In the genomic region with DNA sequence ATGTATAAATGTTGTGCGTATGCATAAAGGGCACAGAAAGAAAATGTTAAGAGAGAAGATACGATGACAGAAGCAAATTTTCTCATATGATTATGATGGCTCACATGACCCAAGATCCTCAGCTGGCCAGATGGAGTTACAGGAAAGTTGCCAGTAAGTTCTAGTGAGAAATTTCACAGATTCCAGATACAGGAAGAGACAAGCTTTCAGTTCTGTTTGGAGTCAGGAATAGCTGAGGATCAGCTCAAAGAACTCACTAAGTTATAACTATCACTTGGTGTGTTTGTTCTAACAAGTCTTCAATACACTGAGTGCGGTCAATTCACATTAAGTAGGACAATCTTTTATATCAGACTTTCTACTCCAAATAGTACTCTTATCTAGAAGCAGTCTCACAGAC, we compare ENCODE assay signal across 34 mouse cellular contexts. TPM values are rescaled to one million over a fixed set of nuclear protein-coding genes. Genes with fewer than 3 reads are reported as not detected.
"Had no signal": no experiment of that assay in that cellular context is flagged by ENCODE, and none has a peak within 500 bp of the region (broad histone marks: within the 10 kb centered on the region; RNA-seq: fewer than 3 reads in every experiment).

No protein-coding gene starts in this region.

- H3K9me3 ChIP-seq: heart, embryonic 10.5 days; heart, embryonic 12.5 days; hindbrain, embryonic 10.5 days; hindbrain, embryonic 12.5 days; intestine, embryonic 15.5 days; limb, embryonic 13.5 days; limb, embryonic 15.5 days; liver, embryonic 12.5 days had no signal

- H3K4me3 ChIP-seq: gastrocnemius, adult 2 months; heart, embryonic 10.5 days; heart, embryonic 12.5 days; hindbrain, embryonic 10.5 days; hindbrain, embryonic 12.5 days; intestine, embryonic 15.5 days; limb, embryonic 13.5 days; limb, embryonic 15.5 days; liver, embryonic 12.5 days had no signal

- H3K36me3 ChIP-seq: heart, embryonic 10.5 days; heart, embryonic 12.5 days; hindbrain, embryonic 10.5 days; hindbrain, embryonic 12.5 days; intestine, embryonic 15.5 days; limb, embryonic 13.5 days; limb, embryonic 15.5 days; liver, embryonic 12.5 days had no signal

- H3K9ac ChIP-seq: heart, embryonic 12.5 days; hindbrain, embryonic 12.5 days; hindbrain, embryonic 14.5 days; intestine, embryonic 15.5 days; limb, embryonic 13.5 days; limb, embryonic 15.5 days; liver, embryonic 12.5 days had no signal

- H3K4me1 ChIP-seq: heart, embryonic 10.5 days; heart, embryonic 12.5 days; hindbrain, embryonic 10.5 days; hindbrain, embryonic 12.5 days; intestine, embryonic 15.5 days; limb, embryonic 13.5 days; limb, embryonic 15.5 days; liver, embryonic 12.5 days had no signal

- H3K27me3 ChIP-seq: heart, embryonic 12.5 days; hindbrain, embryonic 12.5 days; intestine, embryonic 15.5 days; limb, embryonic 13.5 days; limb, embryonic 15.5 days; liver, embryonic 12.5 days had no signal

- H3K4me2 ChIP-seq: heart, embryonic 12.5 days; hindbrain, embryonic 12.5 days; hindbrain, embryonic 14.5 days; intestine, embryonic 15.5 days; limb, embryonic 13.5 days; limb, embryonic 15.5 days; liver, embryonic 12.5 days had no signal

- ATAC-seq: hindbrain, embryonic 16.5 days; inflammation-experienced regulatory T-cells, adult 6 months; intestine, embryonic 15.5 days; intestine, postnatal 0 days; liver, embryonic 12.5 days had no signal

- DNase-seq: gastrocnemius, adult 2 months; gastrocnemius, postnatal 10 days; gastrocnemius, postnatal 25 days; heart, adult 18-20 months; heart, postnatal 10 days; heart, postnatal 4 days; kidney, adult 18-20 months; kidney, adult 8-10 months; kidney, postnatal 14 days; kidney, postnatal 36 days; layer of hippocampus, adult 9-11 months; layer of hippocampus, postnatal 36 days; left cerebral cortex, postnatal 4 days had no signal

- H3K27ac ChIP-seq: gastrocnemius, adult 2 months; heart, embryonic 10.5 days; hindbrain, embryonic 10.5 days; hindbrain, embryonic 12.5 days; hindbrain, embryonic 14.5 days; intestine, embryonic 15.5 days; kidney, postnatal 0 days; limb, embryonic 13.5 days; limb, embryonic 15.5 days; liver, embryonic 12.5 days had no signal

RNA-seq across cellular contexts. Expression of gene Olfm3, which starts 16.2 kb away (rescaled TPM):
- total RNA-seq: gastrocnemius, adult 2 months; gastrocnemius, postnatal 25 days; gastrocnemius, postnatal 4 days; granulocyte monocyte progenitor cell, adult 5-6 weeks; heart, adult 18-20 months; heart, adult 8-10 months; heart, postnatal 10 days; heart, postnatal 25 days; heart, postnatal 4 days had no signal
- polyA plus RNA-seq: heart, embryonic 10.5 days; heart, embryonic 12.5 days; heart, embryonic 14.5 days; inflammation-experienced regulatory T-cells, adult 6 months; intestine, postnatal 0 days; kidney, embryonic 14.5 days; large intestine, adult 2 months; limb, embryonic 11.5 days; liver, embryonic 12.5 days had no signal
